Mouse (Mus musculus): Measurements from ENCODE around the gene Slc25a28.
A peak's percentile ranks its signal among the peaks of the same experiment; 100 is the strongest.

Gene Slc25a28

GRCm38 (mm10) chr19:43675525-43676400 is 1.1 kb upstream of the Slc25a28 start:
- DNase-seq = peak in 1 of 2 experiments; percentile 27

- DNase-seq = peak in 1 of 2 experiments; percentile 34
These were observed 378 bp downstream of the Slc25a28 start for GRCm38 (mm10) chr19:43674316-43674689.

- DNase-seq = no peak
These were observed 967 bp downstream of the Slc25a28 start for GRCm38 (mm10) chr19:43673513-43674315.

GRCm38 (mm10) chr19:43671054-43671453 is 3.6 kb downstream of the Slc25a28 start:
- DNase-seq = no peak

GRCm38 (mm10) chr19:43669136-43669759 is 5.4 kb downstream of the Slc25a28 start:
- DNase-seq = no peak

- no peak for DNase-seq
These were observed 7.3 kb downstream of the Slc25a28 start for GRCm38 (mm10) chr19:43667430-43667809.

- DNase-seq = no peak
These were observed 7.8 kb downstream of the Slc25a28 start for GRCm38 (mm10) chr19:43666661-43667429.

GRCm38 (mm10) chr19:43665441-43666048 is 9.1 kb downstream of the Slc25a28 start:
- peak in 1 of 2 experiments; percentile 60 for DNase-seq

GRCm38 (mm10) chr19:43663471-43663870 is 11.2 kb downstream of the Slc25a28 start:
- no peak for DNase-seq

GRCm38 (mm10) chr19:43662176-43662967 is 12.3 kb downstream of the Slc25a28 start:
- peak; percentile 60 to 75 for DNase-seq

GRCm38 (mm10) chr19:43660774-43661173 is 13.9 kb downstream of the Slc25a28 start:
- no peak for DNase-seq

GRCm38 (mm10) chr19:43659632-43660031 is 15.0 kb downstream of the Slc25a28 start:
- no peak for DNase-seq

GRCm38 (mm10) chr19:43655735-43656492 is 18.8 kb downstream of the Slc25a28 start:
- peak; percentile 77 to 79 for DNase-seq

- no peak for DNase-seq
These were observed 23.4 kb downstream of the Slc25a28 start for GRCm38 (mm10) chr19:43651241-43651785.

GRCm38 (mm10) chr19:43648343-43648742 is 26.3 kb downstream of the Slc25a28 start:
- DNase-seq = no peak

GRCm38 (mm10) chr19:43647261-43647660 is 27.4 kb downstream of the Slc25a28 start:
- DNase-seq = no peak

- no peak for DNase-seq
These were observed 27.8 kb downstream of the Slc25a28 start for GRCm38 (mm10) chr19:43646852-43647251.

- DNase-seq = no peak
These were observed 29.2 kb downstream of the Slc25a28 start for GRCm38 (mm10) chr19:43645508-43645907.

GRCm38 (mm10) chr19:43642843-43643242 is 31.8 kb downstream of the Slc25a28 start:
- no peak for DNase-seq

GRCm38 (mm10) chr19:43641833-43642232 is 32.8 kb downstream of the Slc25a28 start:
- DNase-seq = no peak

All from kidney, postnatal 25 days (tissue).